Mouse (Mus musculus) E14TG2a.4 (cell line): ENCODE measurements around the gene Gpsm2.
"Not testable (repeated sequence)": the region's sequence is repeated elsewhere in the genome, so short reads cannot be mapped to it uniquely, and the experiment has no call there.

Source experiments
- CTCF ChIP-seq: conservative IDR thresholded peaks from 2 replicates; pipeline ENCODE4 v1.5.1; 2014; ENCODE audit warnings: low read length
- NANOG ChIP-seq: IDR thresholded peaks from 2 replicates; pipeline ENCODE4 v1.6.1; 2014; ENCODE audit warnings: borderline replicate concordance, low read length, mixed read lengths
- POU5F1 ChIP-seq: IDR thresholded peaks from 2 replicates; pipeline ENCODE4 v1.6.1; 2014; ENCODE audit warnings: low read length, borderline replicate concordance

GRCm38 (mm10) chr3:108647681-108648080 is 74.4 kb downstream of the Gpsm2 start:
- TF ChIP-seq CTCF, NANOG, POU5F1: not testable (repeated sequence)
